Mouse (Mus musculus): Measurements from ENCODE around the gene Fhit. TPM values are rescaled to one million over a fixed set of nuclear protein-coding genes. Genes with fewer than 3 reads are reported as not detected.
"Not testable (repeated sequence)": the region's sequence is repeated elsewhere in the genome, so short reads cannot be mapped to it uniquely, and the experiment has no call there.

The Fhit gene
- polyA plus RNA-seq, 1 experiment = 1.6 TPM

GRCm38 (mm10) chr14:10851936-10852335, 309.9 kb downstream of the Fhit start:
- Histone ChIP-seq H3K4me3 (replicated peaks; ENCODE audit: extremely low read depth, low read depth, low read length) (no peak overlapping the region), H3K4me1 (ENCODE audit: control insufficient read depth, insufficient read depth, low read length) (no peaks in the 10 kb centered on the region)
- WGBS = 75% methylated on average over 1 of the region's 1 CpGs
- no peak for TF ChIP-seq POLR2A (IDR thresholded peaks at IDR 0.05; ENCODE audit: borderline replicate concordance, extremely low read depth, low read depth, low read length)
- no peak for TF ChIP-seq CTCF (IDR thresholded peaks at IDR 0.05; ENCODE audit: insufficient read depth, low read length)
- DNase-seq = no peak

- WGBS = 63% methylated on average over 1 of the region's 1 CpGs
- H3K4me1 ChIP-seq (ENCODE audit: control insufficient read depth, insufficient read depth, low read length) = no peaks in the 10 kb centered on the region
- no peak overlapping the region for H3K4me3 ChIP-seq (replicated peaks; ENCODE audit: extremely low read depth, low read depth, low read length)
- no peak for DNase-seq
- no peak for TF ChIP-seq CTCF (IDR thresholded peaks at IDR 0.05; ENCODE audit: insufficient read depth, low read length)
- TF ChIP-seq POLR2A (IDR thresholded peaks at IDR 0.05; ENCODE audit: borderline replicate concordance, extremely low read depth, low read depth, low read length) = no peak
Observed at GRCm38 (mm10) chr14:10836001-10836400, 325.8 kb downstream of the Fhit start.

GRCm38 (mm10) chr14:10824819-10825218, 337.0 kb downstream of the Fhit start:
- no peak for TF ChIP-seq CTCF (IDR thresholded peaks at IDR 0.05; ENCODE audit: insufficient read depth, low read length)
- TF ChIP-seq POLR2A (IDR thresholded peaks at IDR 0.05; ENCODE audit: borderline replicate concordance, extremely low read depth, low read depth, low read length) = no peak
- DNase-seq = no peak
- Histone ChIP-seq H3K4me1 (ENCODE audit: control insufficient read depth, insufficient read depth, low read length) (no peaks in the 10 kb centered on the region), H3K4me3 (replicated peaks; ENCODE audit: extremely low read depth, low read depth, low read length) (no peak overlapping the region)
- 63% methylated on average over 4 of the region's 4 CpGs for WGBS

GRCm38 (mm10) chr14:10813551-10813950, 348.3 kb downstream of the Fhit start:
- DNase-seq = no peak
- no peak overlapping the region for H3K4me3 ChIP-seq (replicated peaks; ENCODE audit: extremely low read depth, low read depth, low read length)
- H3K4me1 ChIP-seq (ENCODE audit: control insufficient read depth, insufficient read depth, low read length) = no peaks in the 10 kb centered on the region
- WGBS = 43% methylated on average over 2 of the region's 2 CpGs
- TF ChIP-seq CTCF (IDR thresholded peaks at IDR 0.05; ENCODE audit: insufficient read depth, low read length) (no peak), POLR2A (IDR thresholded peaks at IDR 0.05; ENCODE audit: borderline replicate concordance, extremely low read depth, low read depth, low read length) (no peak)

GRCm38 (mm10) chr14:10798489-10799180, 363.2 kb downstream of the Fhit start:
- TF ChIP-seq CTCF (IDR thresholded peaks at IDR 0.05; ENCODE audit: insufficient read depth, low read length) = no peak
- TF ChIP-seq POLR2A (IDR thresholded peaks at IDR 0.05; ENCODE audit: borderline replicate concordance, extremely low read depth, low read depth, low read length) = no peak
- no peak for DNase-seq
- WGBS = 78% methylated on average over 4 of the region's 4 CpGs
- no peak overlapping the region for H3K4me3 ChIP-seq (replicated peaks; ENCODE audit: extremely low read depth, low read depth, low read length)
- no peaks in the 10 kb centered on the region for H3K4me1 ChIP-seq (ENCODE audit: control insufficient read depth, insufficient read depth, low read length)

GRCm38 (mm10) chr14:10797595-10797994, 364.2 kb downstream of the Fhit start:
- DNase-seq = no peak
- TF ChIP-seq POLR2A (IDR thresholded peaks at IDR 0.05; ENCODE audit: borderline replicate concordance, extremely low read depth, low read depth, low read length) (no peak), CTCF (IDR thresholded peaks at IDR 0.05; ENCODE audit: insufficient read depth, low read length) (no peak)
- H3K4me3 ChIP-seq (replicated peaks; ENCODE audit: extremely low read depth, low read depth, low read length) = no peak overlapping the region
- no peaks in the 10 kb centered on the region for H3K4me1 ChIP-seq (ENCODE audit: control insufficient read depth, insufficient read depth, low read length)
- 62% methylated on average over 1 of the region's 1 CpGs for WGBS

GRCm38 (mm10) chr14:10795498-10796075, 366.2 kb downstream of the Fhit start:
- 49% methylated on average over 2 of the region's 2 CpGs for WGBS
- DNase-seq = no peak
- Histone ChIP-seq H3K4me3 (replicated peaks; ENCODE audit: extremely low read depth, low read depth, low read length) (no peak overlapping the region), H3K4me1 (ENCODE audit: control insufficient read depth, insufficient read depth, low read length) (no peaks in the 10 kb centered on the region)
- TF ChIP-seq POLR2A (IDR thresholded peaks at IDR 0.05; ENCODE audit: borderline replicate concordance, extremely low read depth, low read depth, low read length) = no peak
- TF ChIP-seq CTCF (IDR thresholded peaks at IDR 0.05; ENCODE audit: insufficient read depth, low read length) = no peak

GRCm38 (mm10) chr14:10783929-10784328, 377.9 kb downstream of the Fhit start:
- H3K4me3 ChIP-seq (replicated peaks; ENCODE audit: extremely low read depth, low read depth, low read length) = no peak overlapping the region
- WGBS = 81% methylated on average over 3 of the region's 3 CpGs
- H3K4me1 ChIP-seq (ENCODE audit: control insufficient read depth, insufficient read depth, low read length) = no peaks in the 10 kb centered on the region
- no peak for TF ChIP-seq CTCF (IDR thresholded peaks at IDR 0.05; ENCODE audit: insufficient read depth, low read length)
- TF ChIP-seq POLR2A (IDR thresholded peaks at IDR 0.05; ENCODE audit: borderline replicate concordance, extremely low read depth, low read depth, low read length) = no peak
- DNase-seq = no peak

GRCm38 (mm10) chr14:10778721-10779120, 383.1 kb downstream of the Fhit start:
- no peak for DNase-seq
- Histone ChIP-seq H3K4me1 (ENCODE audit: control insufficient read depth, insufficient read depth, low read length) (no peaks in the 10 kb centered on the region), H3K4me3 (replicated peaks; ENCODE audit: extremely low read depth, low read depth, low read length) (no peak overlapping the region)
- no peak for TF ChIP-seq POLR2A (IDR thresholded peaks at IDR 0.05; ENCODE audit: borderline replicate concordance, extremely low read depth, low read depth, low read length)
- WGBS = 85% methylated on average over 2 of the region's 2 CpGs

GRCm38 (mm10) chr14:10754883-10755282, 407.0 kb downstream of the Fhit start:
- not testable (repeated sequence) for H3K4me1 ChIP-seq (ENCODE audit: control insufficient read depth, insufficient read depth, low read length); H3K4me3 ChIP-seq (replicated peaks; ENCODE audit: extremely low read depth, low read depth, low read length); DNase-seq
- 96% methylated on average over 1 of the region's 1 CpGs for WGBS
